Mouse (Mus musculus): ENCODE measurements around the gene Wnt16. TPM values are rescaled to one million over a fixed set of nuclear protein-coding genes. Genes with fewer than 3 reads are reported as not detected.

The Wnt16 gene
- total and polyA plus RNA-seq, 3 experiments: not detected

DNA sequence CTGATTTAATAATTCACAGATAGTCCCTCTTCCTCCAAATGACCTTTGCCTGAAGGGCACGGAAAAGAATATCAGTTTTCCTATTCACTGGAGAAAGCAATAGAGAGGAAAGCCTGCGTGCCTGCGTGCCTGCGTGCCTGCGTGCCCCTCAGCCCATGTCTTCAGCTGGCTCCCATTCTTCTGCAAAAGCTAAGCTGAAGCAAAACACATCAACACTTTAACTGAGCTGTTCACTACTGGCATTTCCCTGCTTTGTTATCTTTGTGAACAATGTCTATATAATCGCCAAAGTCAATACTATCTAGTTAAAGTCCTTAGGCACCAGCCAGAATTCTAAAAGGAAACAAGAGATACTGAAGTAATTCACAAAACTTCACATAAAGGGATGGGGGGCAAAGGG lies 56.4 kb downstream of the Wnt16 start:
- Histone ChIP-seq H3K4me1 (ENCODE audit: control insufficient read depth in 1 of 2, insufficient read depth in 2 of 2, low read length in 2 of 2) (peaks cover 6 to 13% of the 10 kb centered on the region in 2 experiments), H3K9ac (ENCODE audit: control insufficient read depth, low read depth, low read length, poor library complexity, severe bottlenecking) (no peak overlapping the region), H3K36me3 (ENCODE audit: control insufficient read depth in 1 of 2, insufficient read depth in 2 of 2, low read length in 2 of 2) (peaks cover 0 to 24% of the 10 kb centered on the region in 2 experiments; a peak in 3 of 4 replicates), H3K4me3 (ENCODE audit: control insufficient read depth in 1 of 2, insufficient read depth in 1 of 2, low read depth in 2 of 2, low read length in 2 of 2) (no peak overlapping the region), H3K27ac (ENCODE audit: control insufficient read depth, low read depth, low read length) (no peak overlapping the region), H3K9me3 (replicated peaks; ENCODE audit: insufficient read depth, low read length) (no peaks in the 10 kb centered on the region), H3K79me2 (ENCODE audit: control insufficient read depth, insufficient read depth, low read length, poor library complexity) (peaks cover 44% of the 10 kb centered on the region), H3K27me3 (ENCODE audit: control insufficient read depth in 1 of 2, insufficient read depth in 2 of 2, low read length in 2 of 2) (no peaks in the 10 kb centered on the region)
- DNase-seq (ENCODE audit: low read depth, low spot score): no peak
- no peak for TF ChIP-seq BHLHE40 (IDR thresholded peaks at IDR 0.05; ENCODE audit: borderline replicate concordance, low read depth, low read length)
- peak; percentile 38; the same call in 1 of the 2 replicates for TF ChIP-seq GATA1 (IDR thresholded peaks at IDR 0.05; ENCODE audit: low read depth, low read length)
- peak in 1 of 2 experiments; percentile 15; a peak in 1 of 4 replicates for TF ChIP-seq EP300 (IDR thresholded peaks at IDR 0.05; ENCODE audit: low read depth in 1 of 2, low read length in 2 of 2)
- TF ChIP-seq ZNF384 (IDR thresholded peaks at IDR 0.05; ENCODE audit: low read depth, low read length): no peak

DNA sequence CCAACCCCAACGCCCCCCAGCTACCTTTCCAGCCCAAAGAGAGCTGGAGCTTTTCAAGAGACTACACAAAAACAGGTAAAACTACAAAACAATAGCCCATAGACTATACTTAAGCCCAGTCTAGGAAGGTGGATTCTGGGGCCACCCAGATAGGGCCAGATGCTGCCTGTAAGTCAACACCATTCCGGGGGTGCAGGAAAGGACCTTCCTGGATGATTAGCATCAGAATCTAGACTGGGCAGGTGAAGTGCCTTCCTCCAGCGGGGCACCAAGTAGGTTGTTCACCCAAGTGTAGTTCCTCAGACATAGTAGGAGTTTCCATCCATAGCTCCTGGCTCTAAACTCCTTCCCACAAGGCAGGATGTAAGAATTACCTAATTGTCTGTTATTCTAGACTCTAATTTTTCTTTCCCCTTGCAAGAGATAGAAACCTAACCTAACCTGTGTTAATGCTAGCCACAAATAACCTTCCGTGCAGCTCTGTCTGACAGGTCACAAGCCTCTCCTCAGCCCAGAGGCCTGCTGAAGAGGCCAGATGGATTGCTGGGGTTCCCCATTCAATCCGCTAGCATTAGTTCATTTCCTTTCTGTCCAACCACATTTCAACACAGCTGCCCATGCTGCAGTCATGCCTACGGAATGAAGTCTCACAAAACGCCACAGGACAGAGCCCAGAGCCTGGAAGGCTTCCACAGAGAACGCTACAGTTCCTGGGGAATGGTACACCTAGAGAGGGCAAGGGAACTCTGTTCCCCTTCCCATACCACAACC lies 59.3 kb downstream of the Wnt16 start:
- H3K4me3 ChIP-seq (ENCODE audit: control insufficient read depth in 1 of 2, insufficient read depth in 1 of 2, low read depth in 2 of 2, low read length in 2 of 2): no peak overlapping the region
- no peak overlapping the region for H3K27ac ChIP-seq (ENCODE audit: control insufficient read depth, low read depth, low read length)
- no peak overlapping the region for H3K9ac ChIP-seq (ENCODE audit: control insufficient read depth, low read depth, low read length, poor library complexity, severe bottlenecking)
- H3K27me3 ChIP-seq (ENCODE audit: control insufficient read depth in 1 of 2, insufficient read depth in 2 of 2, low read length in 2 of 2): no peaks in the 10 kb centered on the region
- H3K79me2 ChIP-seq (ENCODE audit: control insufficient read depth, insufficient read depth, low read length, poor library complexity): peaks cover 54% of the 10 kb centered on the region
- H3K4me1 ChIP-seq (ENCODE audit: control insufficient read depth in 1 of 2, insufficient read depth in 2 of 2, low read length in 2 of 2): peaks cover 13 to 32% of the 10 kb centered on the region in 2 experiments
- H3K36me3 ChIP-seq (ENCODE audit: control insufficient read depth in 1 of 2, insufficient read depth in 2 of 2, low read length in 2 of 2): peaks cover 0 to 47% of the 10 kb centered on the region in 2 experiments; a peak in 3 of 4 replicates
- H3K9me3 ChIP-seq (replicated peaks; ENCODE audit: insufficient read depth, low read length): no peaks in the 10 kb centered on the region
- DNase-seq (ENCODE audit: low read depth, low spot score): no peak
- TF ChIP-seq KAT2A (conservative IDR thresholded peaks at IDR 0.05; ENCODE audit: low read depth, low read length) (no peak), EP300 (IDR thresholded peaks at IDR 0.05; ENCODE audit: low read depth in 1 of 2, low read length in 2 of 2) (no peak), MXI1 (IDR thresholded peaks at IDR 0.05; ENCODE audit: low read depth, low read length) (no peak), ZC3H11A (IDR thresholded peaks at IDR 0.05; ENCODE audit: low read depth, low read length) (no peak), MYC (IDR thresholded peaks at IDR 0.05; ENCODE audit: low read depth, low read length) (no peak), CHD2 (IDR thresholded peaks at IDR 0.05; ENCODE audit: low read length) (no peak), HCFC1 (IDR thresholded peaks at IDR 0.05; ENCODE audit: low read depth, low read length) (no peak), MAZ (IDR thresholded peaks at IDR 0.05; ENCODE audit: low read depth, low read length) (no peak), ELF1 (IDR thresholded peaks at IDR 0.05; ENCODE audit: low read depth, low read length) (no peak), BHLHE40 (IDR thresholded peaks at IDR 0.05; ENCODE audit: borderline replicate concordance, low read depth, low read length) (no peak), TAL1 (IDR thresholded peaks at IDR 0.05; ENCODE audit: low read length) (no peak), POLR2AphosphoS2 (IDR thresholded peaks at IDR 0.05; ENCODE audit: low read length) (no peak), ZNF384 (IDR thresholded peaks at IDR 0.05; ENCODE audit: low read depth, low read length) (no peak), USF1 (IDR thresholded peaks at IDR 0.05; ENCODE audit: low read depth, low read length) (no peak), NRF1 (IDR thresholded peaks at IDR 0.05; ENCODE audit: insufficient read depth, low read depth, low read length, poor library complexity, severe bottlenecking) (no peak)

Other genes with a start within 250 kb of the Wnt16 start
- 28.2 and 30.7 TPM in 2 replicates for gene Fam3c, start 68.0 kb downstream of the Wnt16 start, total RNA-seq (2012; rRNA removed)
- gene Fam3c, start 68.0 kb downstream of the Wnt16 start, polyA plus RNA-seq (2012; ENCODE audit: insufficient read depth in 1 of 2, insufficient read length in 2 of 2, low read depth in 1 of 2, low replicate concordance in 2 of 2, missing spikeins in 1 of 2): 100 to 1,000 TPM in 1 of 2 experiments, 10 to 100 TPM in 1; 28.2 to 396 TPM